Mouse (Mus musculus) lung, postnatal 0 days (tissue): Measurements from ENCODE around the gene Fam24a. TPM values are rescaled to one million over a fixed set of nuclear protein-coding genes. Genes with fewer than 3 reads are reported as not detected.

Source experiments
- ATAC-seq: fragments of 200-750 bp; cut with Nextera tagmentation; 2 replicates; pipeline ENCODE4 v1.8.0; 2017; ENCODE audit warnings: moderate library complexity
- DNase-seq: peaks from one replicate; pipeline ENCODE4 v3.0.0-alpha.2; 2016; ENCODE audit warnings: low spot score
- H3K27ac ChIP-seq: fragments of 300-500 bp; sonication (generic); 2 replicates; pipeline ENCODE4 v1.5.1; 2014; ENCODE audit warnings: antibody characterized with exemption, mild to moderate bottlenecking, low read length, mixed read lengths
- H3K27me3 ChIP-seq: fragments of 300-500 bp; sonication (generic); replicated peaks from 2 replicates; pipeline ENCODE4 v1.6.1; 2014; ENCODE audit warnings: low read length, mixed read lengths; ENCODE audit not compliant: insufficient read depth
- H3K36me3 ChIP-seq: fragments of 300-500 bp; sonication (generic); 2 replicates; pipeline ENCODE4 v1.6.1; 2014; ENCODE audit warnings: low read length, mixed read lengths; ENCODE audit not compliant: insufficient read depth
- H3K4me1 ChIP-seq: fragments of 300-500 bp; sonication (generic); 2 replicates; pipeline ENCODE4 v1.6.1; 2014; ENCODE audit warnings: antibody characterized with exemption, low read depth, low read length, mixed read lengths; ENCODE audit not compliant: insufficient read depth
- H3K4me2 ChIP-seq: fragments of 300-500 bp; sonication (generic); replicated peaks from 2 replicates; pipeline ENCODE4 v1.6.1; 2014; ENCODE audit warnings: low read depth, mild to moderate bottlenecking, low read length, moderate library complexity, mixed read lengths
- H3K4me3 ChIP-seq: fragments of 300-500 bp; sonication (generic); 2 replicates; pipeline ENCODE4 v1.5.1; 2014; ENCODE audit warnings: low read depth, low read length
- H3K9ac ChIP-seq: fragments of 300-500 bp; sonication (generic); replicated peaks from 2 replicates; pipeline ENCODE4 v1.6.1; 2014; ENCODE audit warnings: low read depth, mild to moderate bottlenecking
- H3K9me3 ChIP-seq: fragments of 300-500 bp; sonication (generic); 2 replicates; pipeline ENCODE4 v1.6.1; 2016; ENCODE audit warnings: low read length, mixed read lengths
- CTCF ChIP-seq: IDR thresholded peaks from 2 replicates; pipeline ENCODE4 v1.5.1; 2016; ENCODE audit warnings: antibody characterized with exemption, mild to moderate bottlenecking
- EP300 ChIP-seq: IDR thresholded peaks from 2 replicates; pipeline ENCODE4 v1.6.1; 2016; ENCODE audit warnings: antibody characterized with exemption, mild to moderate bottlenecking, control low read depth
- WGBS: fragments of 180-500 bp; shearing (Covaris S2); extraction: QIAGEN DNeasy Blood & Tissue Kit; methylation state at CpG from one replicate; pipeline ENCODE4 v1.1.7; 2014; 5-methylcytosine and 5-hydroxymethylcytosine counted together
- polyA plus RNA-seq: library from polyadenylated mRNA; unstranded; fragments of >200 nt; fragmentation: Nextera tagmentation; extraction: Ambion mirVana; gene quantifications from 2 replicates; pipeline ENCODE4 v1.2.1, GENCODE M21; 2015

Gene Fam24a
- polyA plus RNA-seq: not detected in 2 replicates

GRCm38 (mm10) chr7:131333564-131333963 lies at the start of gene Fam24a:
Gene Fam24a, plus strand, starts transcription at chr7:131333864.
- Histone ChIP-seq H3K27me3 (no peaks in the 10 kb centered on the region), H3K36me3 (no peaks in the 10 kb centered on the region), H3K4me2 (no peak within 1 kb of the TSS), H3K9ac (no peak within 1 kb of the TSS), H3K27ac (no peak within 1 kb of the TSS), H3K4me1 (no peaks in the 10 kb centered on the region), H3K4me3 (no peak within 1 kb of the TSS), H3K9me3 (no peaks in the 10 kb centered on the region)
- TF ChIP-seq CTCF (no peak), EP300 (no peak)
- no peak for ATAC-seq
- DNase-seq: no peak
- 42% methylated on average over 1 of the region's 1 CpGs for WGBS

- no peaks in the 10 kb centered on the region for H3K36me3 ChIP-seq
- no peak overlapping the region for H3K4me3 ChIP-seq
- TF ChIP-seq CTCF: peak; percentile 52
- no peak for TF ChIP-seq EP300
- ATAC-seq (no peak), DNase-seq (peak; percentile 9)
- H3K4me2 ChIP-seq: no peak overlapping the region
- no peak overlapping the region for H3K27ac ChIP-seq
- H3K4me1 ChIP-seq: no peaks in the 10 kb centered on the region
- H3K9me3 ChIP-seq: no peaks in the 10 kb centered on the region
- no peaks in the 10 kb centered on the region for H3K27me3 ChIP-seq
- 64% methylated on average over 8 of the region's 8 CpGs for WGBS
- no peak overlapping the region for H3K9ac ChIP-seq
These were observed 36.5 kb upstream of the Fam24a start for GRCm38 (mm10) chr7:131297151-131297550.

GRCm38 (mm10) chr7:131303340-131303739 lies 30.3 kb upstream of the Fam24a start:
- DNase-seq: peak; percentile 85
- Histone ChIP-seq H3K36me3 (no peaks in the 10 kb centered on the region), H3K4me2 (no peak overlapping the region), H3K27ac (no peak overlapping the region), H3K27me3 (no peaks in the 10 kb centered on the region), H3K4me3 (no peak overlapping the region), H3K9ac (no peak overlapping the region), H3K4me1 (no peaks in the 10 kb centered on the region), H3K9me3 (no peaks in the 10 kb centered on the region)
- WGBS: 47% methylated on average over 8 of the region's 8 CpGs
- TF ChIP-seq CTCF: no peak
- TF ChIP-seq EP300: peak; percentile 93
- peak; percentile 91 for ATAC-seq

GRCm38 (mm10) chr7:131306733-131307132 lies 26.9 kb upstream of the Fam24a start:
- no peak overlapping the region for H3K4me2 ChIP-seq
- H3K27me3 ChIP-seq: no peaks in the 10 kb centered on the region
- H3K9me3 ChIP-seq: no peaks in the 10 kb centered on the region
- H3K36me3 ChIP-seq: no peaks in the 10 kb centered on the region
- TF ChIP-seq EP300 (peak; percentile 99), CTCF (no peak)
- no peak overlapping the region for H3K27ac ChIP-seq
- ATAC-seq (peak; percentile 53; the same call in 1 of the 2 replicates), DNase-seq (peak; percentile 57)
- H3K4me1 ChIP-seq: no peaks in the 10 kb centered on the region
- WGBS: 54% methylated on average over 5 of the region's 5 CpGs
- H3K9ac ChIP-seq: no peak overlapping the region
- H3K4me3 ChIP-seq: no peak overlapping the region

GRCm38 (mm10) chr7:131314493-131314892 lies 19.2 kb upstream of the Fam24a start:
- DNase-seq (no peak), ATAC-seq (no peak)
- no peak overlapping the region for H3K4me2 ChIP-seq
- no peak overlapping the region for H3K4me3 ChIP-seq
- H3K27ac ChIP-seq: no peak overlapping the region
- H3K4me1 ChIP-seq: no peaks in the 10 kb centered on the region
- TF ChIP-seq CTCF: no peak
- no peak for TF ChIP-seq EP300
- no peak overlapping the region for H3K9ac ChIP-seq
- no peaks in the 10 kb centered on the region for H3K36me3 ChIP-seq
- 73% methylated on average over 7 of the region's 7 CpGs for WGBS
- no peaks in the 10 kb centered on the region for H3K9me3 ChIP-seq
- H3K27me3 ChIP-seq: no peaks in the 10 kb centered on the region

GRCm38 (mm10) chr7:131317587-131317986 lies 16.1 kb upstream of the Fam24a start:
- TF ChIP-seq EP300 (no peak), CTCF (no peak)
- H3K4me1 ChIP-seq: no peaks in the 10 kb centered on the region
- DNase-seq (no peak), ATAC-seq (no peak)
- no peak overlapping the region for H3K27ac ChIP-seq
- no peak overlapping the region for H3K4me3 ChIP-seq
- H3K4me2 ChIP-seq: no peak overlapping the region
- no peak overlapping the region for H3K9ac ChIP-seq
- H3K36me3 ChIP-seq: no peaks in the 10 kb centered on the region
- H3K27me3 ChIP-seq: no peaks in the 10 kb centered on the region
- 54% methylated on average over 12 of the region's 12 CpGs for whole genome bisulfite sequencing
- no peaks in the 10 kb centered on the region for H3K9me3 ChIP-seq

GRCm38 (mm10) chr7:131318340-131318739 lies 15.3 kb upstream of the Fam24a start:
- Histone ChIP-seq H3K4me2 (no peak overlapping the region), H3K9me3 (no peaks in the 10 kb centered on the region), H3K4me1 (no peaks in the 10 kb centered on the region), H3K4me3 (no peak overlapping the region), H3K27ac (no peak overlapping the region), H3K36me3 (no peaks in the 10 kb centered on the region), H3K9ac (no peak overlapping the region), H3K27me3 (no peaks in the 10 kb centered on the region)
- no peak for DNase-seq
- no peak for ATAC-seq
- no peak for TF ChIP-seq EP300
- TF ChIP-seq CTCF: no peak
- 79% methylated on average over 5 of the region's 7 CpGs for WGBS
